Mouse (Mus musculus): Measurements from ENCODE around the gene Cic. TPM values are rescaled to one million over a fixed set of nuclear protein-coding genes. Genes with fewer than 3 reads are reported as not detected.
A peak's percentile ranks its signal among the peaks of the same experiment; 100 is the strongest.
"Not testable (repeated sequence)": the region's sequence is repeated elsewhere in the genome, so short reads cannot be mapped to it uniquely, and the experiment has no call there.

Gene Cic
- polyA plus RNA-seq, 1 experiment from 2014 or later: 25.2 TPM

- peaks cover 45% of the 10 kb centered on the region for H3K4me1 ChIP-seq
- H3K9me3 ChIP-seq (replicated peaks): no peaks in the 10 kb centered on the region
- WGBS: under 1% methylated on average over 69 of the region's 69 CpGs
- peaks cover 11% of the 10 kb centered on the region for H3K36me3 ChIP-seq
- peaks cover 53% of the 10 kb centered on the region for H3K27me3 ChIP-seq (ENCODE audit: low read depth, poor library complexity, severe bottlenecking)
- H3K4me3 ChIP-seq: peak overlapping the region; percentile 78
- peak overlapping the region; percentile 71 for H3K27ac ChIP-seq
- peak; percentile 59 for DNase-seq (ENCODE audit: low spot score)
Measured at GRCm38 (mm10) chr7:25315306-25316041, 48.0 kb downstream of the Cic start.

- H3K27me3 ChIP-seq (ENCODE audit: low read depth, poor library complexity, severe bottlenecking): peaks cover 44% of the 10 kb centered on the region
- DNase-seq (ENCODE audit: low spot score): peak; percentile 93
- peaks cover 53% of the 10 kb centered on the region for H3K4me1 ChIP-seq
- H3K9me3 ChIP-seq (replicated peaks): no peaks in the 10 kb centered on the region
- 1% methylated on average over 52 of the region's 52 CpGs for WGBS
- H3K27ac ChIP-seq: peak within 1 kb of the TSS; percentile 91
- peak within 1 kb of the TSS; percentile 78 for H3K4me3 ChIP-seq
- peaks cover 13% of the 10 kb centered on the region for H3K36me3 ChIP-seq
Measured at GRCm38 (mm10) chr7:25316532-25317445, 49.3 kb downstream of the Cic start, which contains the start of gene Megf8. Gene Megf8 (plus strand): TSS chr7:25317164.

DNA sequence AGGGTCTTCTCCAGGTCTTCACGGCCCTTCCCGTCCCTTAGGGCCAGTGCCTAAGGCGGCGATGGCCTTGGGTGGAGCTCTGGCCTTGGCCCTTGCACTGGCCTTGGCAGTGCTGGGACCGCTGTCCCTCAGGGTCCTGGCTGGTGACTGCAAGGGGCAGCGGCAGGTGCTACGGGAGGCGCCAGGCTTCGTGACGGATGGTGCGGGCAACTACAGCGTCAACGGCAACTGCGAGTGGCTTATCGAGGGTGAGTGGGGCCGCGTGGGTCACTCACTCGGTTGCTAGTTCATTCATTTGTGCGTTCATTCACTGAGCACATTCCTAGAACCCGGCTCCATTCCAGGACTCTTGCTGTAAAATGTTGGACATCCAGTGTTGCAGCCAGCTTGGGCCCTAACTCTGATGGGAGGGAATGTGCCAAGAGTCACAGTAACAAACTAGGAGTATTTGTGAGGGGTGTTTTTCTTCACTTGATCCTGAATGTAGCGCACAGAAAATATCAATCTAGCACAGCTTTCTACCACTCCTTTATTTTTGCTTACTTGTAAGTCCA is 50.0 kb downstream of the Cic start:
- no peaks in the 10 kb centered on the region for H3K9me3 ChIP-seq (replicated peaks)
- peaks cover 13% of the 10 kb centered on the region for H3K36me3 ChIP-seq
- peaks cover 37% of the 10 kb centered on the region for H3K27me3 ChIP-seq (ENCODE audit: low read depth, poor library complexity, severe bottlenecking)
- DNase-seq (ENCODE audit: low spot score): no peak
- peaks cover 61% of the 10 kb centered on the region for H3K4me1 ChIP-seq
- 20% methylated on average over 21 of the region's 21 CpGs for WGBS
- H3K27ac ChIP-seq: peak overlapping the region; percentile 91
- H3K4me3 ChIP-seq: peak overlapping the region; percentile 78

DNA sequence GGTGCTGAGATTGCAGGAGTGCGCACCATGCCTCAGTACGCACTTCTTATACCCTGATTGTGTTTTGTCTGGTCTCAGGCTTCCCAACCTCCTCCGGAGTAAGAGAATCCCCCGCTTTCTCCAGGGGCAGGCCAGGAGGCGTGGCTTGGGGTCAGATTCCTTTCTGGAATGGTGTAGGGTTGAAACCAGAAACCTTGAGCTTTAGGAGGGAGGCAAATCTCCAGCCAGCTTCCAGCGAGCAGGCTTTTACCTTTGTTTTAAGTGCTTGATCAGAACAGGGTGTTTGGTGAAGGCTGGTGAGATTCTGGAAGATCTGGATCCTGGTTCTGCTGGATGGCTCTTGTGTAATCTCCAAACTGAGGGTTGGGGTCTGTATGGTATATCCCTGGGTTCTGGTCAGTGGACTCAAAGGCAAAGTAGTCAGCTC is 54.6 kb downstream of the Cic start:
- peak; percentile 80 for DNase-seq (ENCODE audit: low spot score)
- Histone ChIP-seq H3K9me3 (replicated peaks) (no peaks in the 10 kb centered on the region), H3K4me1 (peaks cover 37% of the 10 kb centered on the region), H3K36me3 (peaks cover 34% of the 10 kb centered on the region), H3K27ac (peak overlapping the region; percentile 93), H3K27me3 (ENCODE audit: low read depth, poor library complexity, severe bottlenecking) (no peaks in the 10 kb centered on the region), H3K4me3 (peak overlapping the region; percentile 44)
- 3% methylated on average over 6 of the region's 6 CpGs for WGBS

GRCm38 (mm10) chr7:25323219-25323618 is 55.7 kb downstream of the Cic start:
- Histone ChIP-seq H3K4me1 (peaks cover 26% of the 10 kb centered on the region), H3K36me3 (peaks cover 45% of the 10 kb centered on the region), H3K27me3 (ENCODE audit: low read depth, poor library complexity, severe bottlenecking) (no peaks in the 10 kb centered on the region), H3K4me3 (peak overlapping the region; percentile 17; the same call in 1 of the 2 replicates), H3K9me3 (replicated peaks) (no peaks in the 10 kb centered on the region), H3K27ac (peak overlapping the region; percentile 38)
- no peak for DNase-seq (ENCODE audit: low spot score)
- 92% methylated on average over 2 of the region's 2 CpGs for WGBS

- Histone ChIP-seq H3K36me3 (peaks cover 57% of the 10 kb centered on the region), H3K4me1 (peaks cover 21% of the 10 kb centered on the region)
- WGBS: 92% methylated on average over 6 of the region's 6 CpGs
- not testable (repeated sequence) for H3K27ac ChIP-seq; H3K4me3 ChIP-seq; DNase-seq (ENCODE audit: low spot score); H3K27me3 ChIP-seq (ENCODE audit: low read depth, poor library complexity, severe bottlenecking); H3K9me3 ChIP-seq (replicated peaks)
Measured at GRCm38 (mm10) chr7:25325431-25325830, 57.9 kb downstream of the Cic start.

DNA sequence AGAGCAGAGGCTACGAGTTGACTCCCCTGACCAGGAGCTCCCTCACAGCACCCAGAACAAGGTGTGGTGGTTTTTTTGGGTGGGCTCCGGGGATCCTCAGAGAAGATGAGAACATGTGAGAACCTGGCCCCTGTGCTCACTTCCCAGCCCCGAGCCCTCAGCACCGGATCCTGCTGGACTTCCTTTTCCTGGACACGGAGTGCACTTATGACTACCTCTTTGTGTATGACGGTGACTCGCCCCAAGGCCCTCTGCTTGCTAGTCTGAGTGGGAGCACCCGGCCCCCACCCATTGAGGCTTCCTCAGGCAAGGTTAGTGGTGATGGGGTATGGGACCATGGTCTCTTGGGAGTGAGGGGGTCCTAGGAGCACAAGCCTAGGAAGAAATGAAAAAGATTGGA is 58.7 kb downstream of the Cic start:
- WGBS: 88% methylated on average over 8 of the region's 8 CpGs
- Histone ChIP-seq H3K36me3 (peaks cover 63% of the 10 kb centered on the region), H3K4me1 (peaks cover 19% of the 10 kb centered on the region), H3K27me3 (ENCODE audit: low read depth, poor library complexity, severe bottlenecking) (no peaks in the 10 kb centered on the region), H3K4me3 (no peak overlapping the region), H3K27ac (0 out of 2 replicates have a peak overlapping the region, but pooled peaks have one; percentile 34), H3K9me3 (replicated peaks) (no peaks in the 10 kb centered on the region)
- DNase-seq (ENCODE audit: low spot score): no peak

GRCm38 (mm10) chr7:25333596-25334307 is 66.2 kb downstream of the Cic start:
- 0 out of 2 replicates have a peak, but pooled peaks cover 2% of the 10 kb centered on the region for H3K9me3 ChIP-seq (replicated peaks)
- WGBS: 43% methylated on average over 16 of the region's 16 CpGs
- DNase-seq (ENCODE audit: low spot score): peak; percentile 85
- peaks cover 96% of the 10 kb centered on the region for H3K36me3 ChIP-seq
- no peaks in the 10 kb centered on the region for H3K27me3 ChIP-seq (ENCODE audit: low read depth, poor library complexity, severe bottlenecking)
- no peak overlapping the region for H3K27ac ChIP-seq
- no peaks in the 10 kb centered on the region for H3K4me1 ChIP-seq
- no peak overlapping the region; the same call in 1 of the 2 replicates for H3K4me3 ChIP-seq

DNA sequence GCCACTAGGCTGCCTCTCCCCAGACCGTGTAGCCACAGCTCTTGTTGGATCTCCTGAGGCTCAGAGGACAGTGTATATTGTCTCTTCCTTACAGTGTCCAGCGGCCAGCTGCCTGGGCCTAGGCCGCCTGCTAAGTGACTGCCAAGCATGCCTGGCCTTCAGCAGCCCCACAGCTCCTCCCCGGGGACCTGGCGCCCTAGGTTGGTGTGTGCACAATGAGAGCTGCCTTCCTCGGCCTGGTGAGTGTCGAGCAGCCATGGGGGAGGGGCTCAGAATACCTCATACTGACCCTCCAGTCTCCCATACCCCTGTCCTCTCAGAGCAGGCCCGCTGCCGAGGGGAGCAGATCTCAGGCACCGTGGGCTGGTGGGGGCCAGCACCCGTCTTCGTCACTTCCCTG is 67.0 kb downstream of the Cic start:
- WGBS: 83% methylated on average over 12 of the region's 12 CpGs
- Histone ChIP-seq H3K4me3 (no peak overlapping the region), H3K4me1 (no peaks in the 10 kb centered on the region), H3K27ac (no peak overlapping the region), H3K9me3 (replicated peaks) (0 out of 2 replicates have a peak, but pooled peaks cover 2% of the 10 kb centered on the region), H3K27me3 (ENCODE audit: low read depth, poor library complexity, severe bottlenecking) (no peaks in the 10 kb centered on the region), H3K36me3 (peaks cover 94% of the 10 kb centered on the region)
- DNase-seq (ENCODE audit: low spot score): no peak

DNA sequence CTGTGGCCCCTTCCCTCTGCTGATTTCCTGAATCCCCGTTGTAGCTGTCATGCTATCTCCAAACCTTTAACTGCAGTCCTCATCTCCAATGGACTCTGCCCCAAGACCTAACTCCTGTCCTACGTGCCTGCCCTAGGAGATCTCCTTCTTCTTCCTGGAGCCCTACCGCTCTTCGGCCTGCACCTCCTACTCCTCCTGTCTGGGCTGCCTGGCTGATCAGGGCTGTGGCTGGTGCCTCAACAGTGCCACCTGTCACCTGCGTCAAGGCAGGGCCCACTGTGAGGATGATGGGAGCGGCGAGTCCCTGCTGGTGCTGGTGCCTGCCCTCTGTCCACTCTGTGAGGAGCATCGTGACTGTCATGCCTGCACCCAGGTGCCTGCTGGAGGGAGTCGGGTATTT is 71.8 kb downstream of the Cic start:
- no peak overlapping the region for H3K4me3 ChIP-seq
- peaks cover 93% of the 10 kb centered on the region for H3K36me3 ChIP-seq
- WGBS: 88% methylated on average over 9 of the region's 9 CpGs
- no peaks in the 10 kb centered on the region for H3K27me3 ChIP-seq (ENCODE audit: low read depth, poor library complexity, severe bottlenecking)
- DNase-seq (ENCODE audit: low spot score): no peak
- no peaks in the 10 kb centered on the region for H3K4me1 ChIP-seq
- no peak overlapping the region for H3K27ac ChIP-seq
- 0 out of 2 replicates have a peak, but pooled peaks cover 2% of the 10 kb centered on the region for H3K9me3 ChIP-seq (replicated peaks)

- no peaks in the 10 kb centered on the region for H3K4me1 ChIP-seq
- H3K27ac ChIP-seq: 0 out of 2 replicates have a peak overlapping the region, but pooled peaks have one; percentile 9
- 0 out of 2 replicates have a peak, but pooled peaks cover 2% of the 10 kb centered on the region for H3K9me3 ChIP-seq (replicated peaks)
- no peak for DNase-seq (ENCODE audit: low spot score)
- peaks cover 91% of the 10 kb centered on the region for H3K36me3 ChIP-seq
- 88% methylated on average over 20 of the region's 20 CpGs for WGBS
- no peak overlapping the region for H3K4me3 ChIP-seq
- no peaks in the 10 kb centered on the region for H3K27me3 ChIP-seq (ENCODE audit: low read depth, poor library complexity, severe bottlenecking)
Measured at GRCm38 (mm10) chr7:25341000-25341784, 73.7 kb downstream of the Cic start.
